Mouse (Mus musculus) hematopoietic stem cell, adult 5-6 weeks (primary cell): ENCODE measurements at regions not wholly inside any gene's neighbourhood (a gene's known extent, or its start where the extent isn't known, plus 50 kb on each side); places are given as distances from the start of the nearest gene placed in this dataset.

Source experiments
- ATAC-seq, 2 experiments: fragments of 125-278 bp in 1 of 2; replicated peaks in 1 of 2; 2 replicates each; pipeline ENCODE4 v1.8.0; 2016 to 2017; ENCODE audit warnings: inconsistent platforms in 2 of 2, mild to moderate bottlenecking in 2 of 2, moderate number of reproducible peaks in 2 of 2, low read depth in 1 of 2, moderate TSS enrichment in 1 of 2; ENCODE audit not compliant: low FRiP score in 2 of 2, poor library complexity in 2 of 2, severe bottlenecking in 2 of 2, insufficient read depth in 1 of 2, low TSS enrichment in 1 of 2

DNA sequence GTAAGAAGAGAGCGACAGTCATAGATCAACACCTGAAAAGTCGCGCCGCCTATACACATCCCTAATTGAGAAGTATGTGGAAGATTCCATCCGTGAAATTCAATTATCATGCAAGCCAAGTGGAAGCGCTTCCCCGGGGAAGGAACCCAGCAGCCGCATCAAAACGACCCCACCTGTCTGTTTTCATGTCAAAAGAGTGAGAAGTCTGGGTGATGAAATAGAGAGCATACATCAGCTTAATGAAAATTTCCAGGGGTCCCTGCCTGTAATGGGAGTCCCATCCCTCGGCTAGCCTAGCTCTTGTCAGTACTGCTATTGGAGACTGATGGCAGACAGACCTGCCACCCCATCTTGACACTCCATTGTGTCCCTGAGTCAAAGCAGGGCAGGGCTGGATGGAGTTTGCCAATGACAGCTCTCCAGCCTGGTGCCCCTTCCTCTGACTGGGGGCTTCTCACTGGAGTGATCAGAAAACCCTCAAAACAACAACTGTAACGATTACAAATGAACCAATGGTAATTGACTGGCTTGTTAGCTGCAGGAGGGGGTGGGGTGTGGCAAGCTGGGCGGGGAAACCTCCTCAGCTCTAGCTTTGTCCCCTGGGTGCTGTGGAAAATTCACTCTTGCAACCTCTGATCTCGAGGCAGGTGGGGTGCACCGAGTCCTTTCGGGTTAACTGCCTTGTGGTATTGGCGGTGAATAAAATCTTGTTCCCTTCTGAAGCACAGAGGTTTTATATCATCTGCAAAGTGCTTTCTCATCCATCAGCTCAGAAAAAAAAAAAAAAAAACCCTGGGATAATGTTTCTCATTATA, 126.4 kb upstream of the Aldh1b1 start:
- ATAC-seq: no peak

DNA sequence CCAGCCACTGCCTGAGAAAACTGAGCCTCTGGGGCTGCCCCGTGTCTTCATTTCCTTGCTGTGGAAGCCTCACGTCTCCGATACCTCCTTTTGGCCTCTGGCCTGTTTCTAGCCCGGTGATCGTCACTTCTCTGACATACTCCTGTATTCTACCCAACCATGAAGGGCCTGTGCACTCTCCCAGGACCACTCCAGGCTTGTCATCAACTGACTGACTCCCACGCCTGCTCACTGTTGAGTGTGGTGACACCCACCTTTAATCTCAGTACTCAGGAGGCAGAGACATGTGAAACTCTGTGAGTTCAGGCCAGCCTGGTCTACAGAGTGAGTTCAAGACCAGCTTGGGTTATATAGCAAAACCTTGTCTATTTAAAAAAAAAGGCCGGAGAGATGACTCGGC, 132.1 kb upstream of the Shb start:
- ATAC-seq: no peak

GRCm38 (mm10) chr4:45657350-45657978, 125.2 kb upstream of the Shb start:
- ATAC-seq: no peak

GRCm38 (mm10) chr4:45655780-45656179, 123.5 kb upstream of the Shb start:
- no peak for ATAC-seq

- no peak for ATAC-seq
These were observed 122.5 kb upstream of the Shb start for GRCm38 (mm10) chr4:45654804-45655155.

- peak; percentile 36 to 53; a peak in 1 of 4 replicates for ATAC-seq
These were observed 121.9 kb upstream of the Shb start for GRCm38 (mm10) chr4:45654019-45654803.

DNA sequence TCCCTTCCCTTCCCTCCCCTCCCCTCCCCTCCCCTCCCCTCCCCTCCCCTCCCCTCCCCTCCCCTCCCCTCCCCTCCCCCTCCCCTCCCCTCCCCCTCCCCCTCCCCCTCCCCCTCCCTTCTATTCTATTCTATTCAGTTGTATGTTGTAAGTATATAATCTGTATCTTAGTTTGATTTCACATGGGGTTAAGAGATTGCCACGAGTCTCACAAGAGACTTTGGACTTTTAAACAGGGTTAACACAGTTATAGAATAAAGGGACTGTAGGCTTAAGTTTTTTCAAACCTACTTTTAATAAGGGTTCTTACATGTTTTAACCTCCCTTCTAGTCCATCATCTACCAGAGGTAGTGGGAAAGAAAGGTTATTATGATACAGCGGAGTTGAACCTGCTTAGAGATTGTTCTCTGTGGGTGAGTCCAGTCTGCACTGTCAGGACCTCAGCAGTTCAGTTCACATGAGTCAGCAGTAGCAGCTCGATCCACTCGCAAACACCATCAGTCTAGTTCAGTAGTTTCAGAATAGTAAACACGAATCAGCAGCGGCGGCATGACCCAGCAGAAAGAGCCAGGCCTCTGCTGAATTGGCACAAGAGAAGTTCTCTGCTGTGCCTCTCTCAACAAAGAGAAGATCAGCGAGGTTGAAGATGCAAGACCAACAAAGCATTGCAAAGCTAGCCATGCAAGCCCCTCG, 116.8 kb upstream of the Shb start:
- no peak for ATAC-seq

GRCm38 (mm10) chr4:45647514-45647913, 115.2 kb upstream of the Shb start:
- no peak for ATAC-seq

DNA sequence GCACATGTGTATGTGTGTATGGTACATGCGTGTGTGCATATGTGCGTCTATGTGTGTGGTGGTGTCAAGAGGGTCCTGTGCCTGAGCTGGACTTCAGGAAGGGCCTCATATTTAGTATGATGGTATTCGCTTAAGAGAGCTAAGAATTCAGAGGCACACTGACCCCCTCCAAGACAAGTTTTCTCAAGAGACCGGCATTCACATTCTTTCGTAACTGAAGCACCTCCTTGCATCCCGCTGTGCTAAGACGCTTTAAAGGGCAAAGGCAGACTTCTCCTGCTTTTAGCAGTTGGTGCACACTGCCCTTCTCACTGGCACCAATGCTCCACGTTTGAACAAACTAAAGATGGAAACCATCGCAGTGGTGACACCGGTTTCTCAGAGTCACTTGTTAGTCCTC, 110.3 kb upstream of the Shb start:
- no peak for ATAC-seq

DNA sequence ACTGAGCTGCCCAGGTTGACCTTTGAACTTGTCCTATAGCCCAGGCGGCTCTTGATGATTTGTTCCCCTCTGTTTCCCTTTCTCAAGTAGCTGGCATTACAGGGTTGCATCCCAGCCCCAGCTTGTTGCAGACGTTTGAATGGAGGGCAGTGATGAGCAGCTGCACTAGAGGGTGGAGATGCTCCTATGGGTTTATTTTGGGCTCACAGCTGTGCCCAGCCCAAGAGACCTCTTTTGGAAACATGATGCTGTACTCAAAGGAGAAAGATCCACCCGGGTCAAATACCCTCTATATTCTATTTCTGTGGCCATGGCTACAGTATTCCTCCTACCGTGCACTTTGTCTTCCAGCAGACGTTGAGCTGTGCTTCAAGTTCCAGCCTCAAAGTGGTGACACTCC, 109.0 kb upstream of the Shb start:
- ATAC-seq: no peak

DNA sequence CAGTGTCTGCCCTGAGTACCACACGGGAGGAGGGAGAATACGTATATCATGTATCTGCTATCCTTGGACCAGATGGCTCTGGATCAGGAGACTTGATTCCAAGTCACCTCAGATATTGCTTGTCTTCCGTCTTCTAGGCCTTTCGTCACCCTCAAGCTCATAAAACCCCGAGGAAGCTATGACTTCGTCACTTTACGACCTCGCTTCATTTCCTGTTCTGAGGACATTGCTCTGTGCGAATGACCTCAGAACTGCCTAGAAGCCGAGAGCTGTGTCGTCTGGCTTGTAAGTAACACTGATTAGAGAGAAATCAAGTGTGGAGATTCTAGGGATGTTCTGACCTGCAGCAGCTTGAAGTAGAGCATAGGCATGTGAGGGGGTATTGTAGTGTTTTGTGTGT, 108.4 kb upstream of the Shb start:
- ATAC-seq: no peak

DNA sequence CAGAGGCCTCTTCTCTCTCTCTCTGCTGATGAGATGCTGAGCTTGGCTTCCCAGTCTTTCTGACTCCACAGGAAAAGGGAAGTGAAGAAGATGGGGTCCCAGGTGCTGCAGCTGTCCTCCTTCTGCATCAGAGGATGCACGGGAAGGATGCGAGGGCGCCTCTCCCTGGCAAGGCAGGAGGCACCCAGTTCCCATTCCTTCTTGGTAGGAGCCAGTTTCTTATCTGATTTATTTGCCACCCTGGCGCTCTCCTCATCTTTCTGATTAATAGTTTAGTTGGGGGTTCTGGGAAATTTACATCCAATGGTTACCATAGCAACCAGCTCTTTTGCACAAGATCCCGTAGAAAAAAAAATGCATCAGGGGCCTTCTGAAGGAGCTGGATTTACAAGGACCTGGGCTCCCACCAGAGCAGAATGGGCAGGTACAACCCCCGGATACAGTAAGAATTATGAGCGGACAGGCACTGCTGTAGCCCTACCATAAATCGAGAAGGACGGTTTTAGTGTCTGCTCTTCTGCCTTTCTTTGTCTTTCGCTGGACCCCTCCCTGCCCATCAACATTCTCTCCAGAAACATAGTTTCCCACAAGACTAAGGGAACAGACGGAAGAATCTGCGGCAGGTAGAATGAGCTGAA, 107.2 kb upstream of the Shb start:
- ATAC-seq: no peak

- ATAC-seq: no peak
These were observed 106.1 kb upstream of the Shb start for GRCm38 (mm10) chr4:45638411-45638810.

- ATAC-seq: no peak
These were observed 99.2 kb upstream of the Shb start for GRCm38 (mm10) chr4:45631276-45632045.

- no peak for ATAC-seq
These were observed 93.4 kb upstream of the Shb start for GRCm38 (mm10) chr4:45625633-45626032.

- no peak for ATAC-seq
These were observed 89.7 kb upstream of the Shb start for GRCm38 (mm10) chr4:45622017-45622416.

- ATAC-seq: no peak
These were observed 84.9 kb upstream of the Shb start for GRCm38 (mm10) chr4:45617126-45617525.
